Mouse (Mus musculus): ENCODE measurements around the gene Zzz3.

DNA sequence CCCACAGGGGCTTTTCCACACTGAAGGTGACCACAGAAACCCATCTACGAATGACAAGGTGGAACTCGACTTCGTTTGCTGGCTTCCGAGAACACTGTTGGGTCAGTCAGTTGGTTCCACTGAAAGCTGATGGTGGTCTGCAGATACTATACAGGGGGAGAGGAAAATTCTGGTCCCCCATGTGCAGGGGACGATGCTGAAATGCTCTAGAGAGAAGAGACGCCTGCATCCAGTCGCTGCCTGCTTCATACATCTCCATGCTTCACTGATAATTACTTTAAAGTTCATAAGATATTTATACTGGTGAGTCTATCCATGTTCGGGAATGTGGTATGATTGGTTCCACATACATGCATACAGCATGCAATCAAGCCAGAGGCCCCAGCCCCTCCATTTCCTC lies 86.9 kb downstream of the Zzz3 start:
- TF ChIP-seq CTCF (IDR thresholded peaks at IDR 0.05; ENCODE audit: borderline replicate concordance, insufficient read depth, low read length) (no peak), POLR2A (IDR thresholded peaks at IDR 0.05; ENCODE audit: low read depth, low read length) (no peak)
